Mouse (Mus musculus): Measurements from ENCODE around the gene Bcor.

DNA sequence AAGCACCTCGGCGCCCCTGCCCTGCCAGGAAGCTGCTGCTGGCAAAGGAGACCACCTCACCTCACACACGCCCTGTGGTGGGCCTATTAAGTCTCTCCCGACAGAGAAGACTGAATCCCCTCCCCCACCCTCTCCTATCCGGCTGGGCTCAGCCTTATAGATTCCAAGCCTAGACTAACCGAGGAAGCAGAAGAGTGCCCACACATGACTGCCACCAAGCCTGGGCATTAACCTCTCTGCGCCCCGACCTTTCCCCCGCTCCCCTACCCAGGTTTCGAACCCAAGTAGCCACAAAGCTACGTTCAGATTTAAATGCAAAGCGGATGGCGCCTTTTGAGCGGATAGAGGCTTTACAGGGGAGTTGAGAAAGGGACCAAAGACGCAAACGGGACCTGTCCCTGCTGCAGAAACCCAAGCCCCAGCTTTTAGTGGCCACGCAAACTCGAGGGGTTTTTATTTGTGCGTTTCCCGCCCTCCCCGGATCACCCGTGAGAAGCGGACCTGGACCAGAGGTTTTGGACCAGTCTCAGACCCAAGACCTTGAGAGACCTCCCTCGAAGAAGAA is 33.0 kb downstream of the Bcor start:
- TF ChIP-seq USF1 (IDR thresholded peaks at IDR 0.05; ENCODE audit: low read depth) (no peak), POLR2AphosphoS2 (IDR thresholded peaks at IDR 0.05; ENCODE audit: insufficient read length, low read depth) (no peak), POLR2A (IDR thresholded peaks at IDR 0.05; ENCODE audit: insufficient read length, low read depth) (no peak), CEBPB (IDR thresholded peaks at IDR 0.05; ENCODE audit: insufficient read depth, poor library complexity, severe bottlenecking) (no peak), TCF12 (IDR thresholded peaks at IDR 0.05; ENCODE audit: insufficient read depth, poor library complexity, severe bottlenecking) (no peak), REST (IDR thresholded peaks at IDR 0.05; ENCODE audit: insufficient read depth, insufficient read length) (no peak), E2F4 (IDR thresholded peaks at IDR 0.05; ENCODE audit: insufficient read depth) (no peak), MYOG (IDR thresholded peaks at IDR 0.05; ENCODE audit: control insufficient read depth in 1 of 3, insufficient read depth in 1 of 3, insufficient read length in 2 of 3, low read depth in 2 of 3) (no peak), MYOD1 (IDR thresholded peaks at IDR 0.05; ENCODE audit: control insufficient read depth in 1 of 3, insufficient read length in 2 of 3, low read depth in 2 of 3) (no peak), SRF (IDR thresholded peaks at IDR 0.05; ENCODE audit: control insufficient read depth, insufficient read length, low read depth) (no peak)

All from myocyte (in vitro differentiated cells).